Mouse (Mus musculus) olfactory bulb, adult 2 months (tissue): ENCODE data around the gene St13.

ENCODE experiments used
- CTCF ChIP-seq: fragments of 200-500 bp; IDR thresholded peaks from 2 replicates; pipeline ENCODE4 v1.5.1; 2012; ENCODE audit warnings: low read depth, mild to moderate bottlenecking, low read length, moderate library complexity; ENCODE audit not compliant: insufficient read depth
- POLR2A ChIP-seq: fragments of 200-500 bp; IDR thresholded peaks from 2 replicates; pipeline ENCODE4 v1.6.1; 2012; ENCODE audit warnings: mild to moderate bottlenecking, low read depth, low read length, moderate library complexity; ENCODE audit not compliant: insufficient read depth

DNA sequence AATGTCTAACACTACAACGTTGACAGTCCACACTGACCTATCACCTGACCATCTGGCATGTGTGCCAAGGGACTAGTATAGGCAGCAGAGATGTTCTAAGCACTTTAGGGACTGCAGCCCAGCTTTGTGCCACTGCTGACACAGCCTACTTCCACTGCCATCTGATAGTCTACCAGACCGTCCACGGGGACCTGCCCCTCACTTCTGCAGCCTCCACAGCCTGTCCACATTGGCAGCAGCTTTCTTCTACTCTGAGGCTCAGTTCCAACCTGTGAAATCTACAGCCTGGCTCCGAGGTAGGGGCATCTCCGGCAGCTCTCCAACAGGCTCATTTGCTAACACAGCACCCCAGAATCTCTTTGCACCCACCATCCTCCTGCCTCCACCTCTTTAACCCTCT is 63.4 kb downstream of the St13 start:
- TF ChIP-seq POLR2A (no peak), CTCF (no peak)
